Mouse (Mus musculus) embryo, embryonic 9.5 days (tissue): ENCODE measurements at regions not wholly inside any gene's neighbourhood (a gene's known extent, or its start where the extent isn't known, plus 50 kb on each side); places are given as distances from the start of the nearest gene placed in this dataset.
A peak's percentile ranks its signal among the peaks of the same experiment; 100 is the strongest.

Experiments
- DNase-seq: peaks from one replicate; pipeline ENCODE4 v3.0.0-alpha.2; 2017; ENCODE audit errors: extremely low spot score

DNA sequence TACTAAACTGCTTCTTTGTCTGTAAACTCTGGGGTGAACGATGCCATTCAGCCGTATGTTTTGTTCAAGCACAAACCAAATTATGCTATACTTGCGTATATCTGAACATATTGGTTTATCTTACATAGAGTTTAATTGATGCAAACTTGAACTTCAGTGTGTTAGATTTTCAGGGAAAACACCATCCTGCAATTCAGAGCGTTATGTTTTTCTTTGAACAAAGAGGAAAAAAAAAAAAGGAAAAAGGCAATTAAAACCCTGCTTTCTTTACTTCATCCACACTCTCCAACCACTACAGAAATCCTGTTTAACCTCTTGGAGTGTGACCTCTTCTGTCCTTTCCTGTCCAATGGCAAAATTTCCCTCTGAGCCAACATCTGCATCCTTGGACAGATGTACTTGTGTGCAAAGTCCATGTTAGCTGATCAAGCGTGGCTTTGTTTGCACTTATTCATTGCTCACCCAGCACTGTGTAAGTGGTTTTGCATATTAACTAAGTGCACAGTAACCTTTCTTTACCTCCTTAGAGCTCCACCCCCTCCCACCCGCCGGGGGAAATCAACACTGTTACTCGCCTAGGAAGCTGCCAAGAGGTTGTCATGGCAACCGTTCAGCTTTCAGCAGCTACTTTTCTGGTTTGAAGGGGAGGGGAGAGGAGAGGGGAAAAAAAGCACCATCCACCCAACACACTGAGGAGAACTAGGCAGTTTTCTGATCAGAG lies 174.4 kb upstream of the Klf12 start:
- DNase-seq, result peak; percentile 83

GRCm38 (mm10) chr14:100457870-100458726 lies 173.6 kb upstream of the Klf12 start:
- peak; percentile 20 for DNase-seq

GRCm38 (mm10) chr14:100446130-100446529 lies 161.7 kb upstream of the Klf12 start:
- DNase-seq, result no peak

GRCm38 (mm10) chr14:100444848-100445247 lies 160.4 kb upstream of the Klf12 start:
- no peak for DNase-seq

- no peak for DNase-seq
These were observed 159.6 kb upstream of the Klf12 start for GRCm38 (mm10) chr14:100444099-100444498.

- no peak for DNase-seq
These were observed 153.1 kb upstream of the Klf12 start for GRCm38 (mm10) chr14:100437552-100437951.

DNA sequence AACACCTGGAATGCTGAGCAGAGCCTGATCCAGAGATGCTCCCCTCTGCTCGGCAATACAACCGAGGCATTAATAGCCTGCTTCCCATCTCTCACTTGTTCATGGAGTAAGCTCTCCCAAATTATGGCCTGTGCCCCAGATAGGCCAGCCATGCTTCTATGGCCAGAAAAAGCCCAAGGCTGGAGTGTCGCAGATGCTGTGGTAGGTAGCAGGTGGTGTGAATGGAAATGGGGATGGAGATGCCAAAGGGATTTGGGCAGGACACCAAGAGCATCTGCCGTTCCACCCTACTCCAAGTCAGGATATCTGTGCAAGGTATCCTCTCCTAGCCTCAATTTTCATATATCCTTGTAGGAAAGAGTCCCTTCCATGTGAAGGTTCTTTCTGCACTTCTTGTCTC lies 145.2 kb upstream of the Klf12 start:
- DNase-seq, result no peak

DNA sequence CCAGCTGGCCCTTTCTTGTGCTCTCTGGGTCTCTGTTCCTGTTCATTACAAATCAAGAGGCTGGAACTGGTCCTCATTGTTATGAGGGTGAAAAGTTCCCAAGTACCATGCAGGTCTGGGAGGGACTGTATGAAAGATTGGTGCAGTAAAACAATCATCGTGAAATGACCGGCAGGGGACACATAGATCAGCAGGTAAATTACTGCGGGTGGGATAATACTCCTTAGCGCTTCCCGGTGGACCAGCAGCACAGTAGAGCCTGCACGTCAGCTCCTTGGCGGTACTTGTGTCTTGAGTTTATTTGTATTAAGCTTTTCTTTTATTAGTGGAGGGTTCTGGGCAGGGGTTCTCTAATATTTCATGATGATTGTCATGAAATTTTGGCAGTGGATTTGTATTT lies 141.9 kb upstream of the Klf12 start:
- no peak for DNase-seq

DNA sequence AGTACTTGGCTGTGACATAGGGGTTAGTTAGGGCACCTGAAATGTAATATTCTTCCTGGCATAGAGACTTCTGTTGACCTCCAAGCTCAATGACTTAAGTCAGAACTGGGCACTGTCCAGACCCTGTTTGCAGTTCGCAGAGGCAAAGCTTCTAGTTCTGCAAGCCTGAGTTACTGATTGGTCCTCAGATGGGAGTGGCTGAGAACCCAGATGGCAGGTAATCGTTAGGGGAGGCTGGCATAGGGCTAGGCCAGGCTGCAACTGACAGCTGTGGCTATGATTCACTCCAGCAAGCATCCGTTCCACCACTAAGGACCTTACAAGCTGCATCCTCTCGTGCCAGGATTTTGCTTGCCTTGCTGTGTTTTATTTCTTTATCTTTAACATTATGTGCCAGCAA lies 139.3 kb upstream of the Klf12 start:
- DNase-seq, result no peak

GRCm38 (mm10) chr14:100421666-100422065 lies 137.2 kb upstream of the Klf12 start:
- DNase-seq, result no peak

DNA sequence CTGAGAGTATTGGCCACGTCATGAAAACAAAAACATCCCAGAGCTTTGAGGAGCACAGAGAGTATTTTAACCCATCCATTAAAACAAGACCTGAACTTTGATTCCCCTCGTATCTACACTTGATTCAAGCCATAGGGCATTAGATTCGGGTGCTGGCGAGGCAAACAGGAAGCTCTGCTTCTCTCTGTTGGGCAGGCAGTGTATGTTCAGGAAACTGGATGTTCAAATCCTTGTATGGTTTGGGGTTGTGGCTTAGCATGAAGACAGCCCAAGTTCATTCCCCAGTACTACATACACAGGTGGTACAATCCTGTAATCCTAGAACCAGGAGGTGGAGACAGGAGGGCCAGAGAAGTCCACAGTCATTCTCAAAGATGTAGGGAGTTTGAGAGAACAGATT lies 130.6 kb upstream of the Klf12 start:
- no peak for DNase-seq

GRCm38 (mm10) chr14:100412211-100412610 lies 127.7 kb upstream of the Klf12 start:
- DNase-seq, result no peak

- no peak for DNase-seq
These were observed 112.7 kb upstream of the Klf12 start for GRCm38 (mm10) chr14:100397191-100397590.

GRCm38 (mm10) chr14:100375218-100375983 lies 90.9 kb upstream of the Klf12 start:
- peak; percentile 19 for DNase-seq

DNA sequence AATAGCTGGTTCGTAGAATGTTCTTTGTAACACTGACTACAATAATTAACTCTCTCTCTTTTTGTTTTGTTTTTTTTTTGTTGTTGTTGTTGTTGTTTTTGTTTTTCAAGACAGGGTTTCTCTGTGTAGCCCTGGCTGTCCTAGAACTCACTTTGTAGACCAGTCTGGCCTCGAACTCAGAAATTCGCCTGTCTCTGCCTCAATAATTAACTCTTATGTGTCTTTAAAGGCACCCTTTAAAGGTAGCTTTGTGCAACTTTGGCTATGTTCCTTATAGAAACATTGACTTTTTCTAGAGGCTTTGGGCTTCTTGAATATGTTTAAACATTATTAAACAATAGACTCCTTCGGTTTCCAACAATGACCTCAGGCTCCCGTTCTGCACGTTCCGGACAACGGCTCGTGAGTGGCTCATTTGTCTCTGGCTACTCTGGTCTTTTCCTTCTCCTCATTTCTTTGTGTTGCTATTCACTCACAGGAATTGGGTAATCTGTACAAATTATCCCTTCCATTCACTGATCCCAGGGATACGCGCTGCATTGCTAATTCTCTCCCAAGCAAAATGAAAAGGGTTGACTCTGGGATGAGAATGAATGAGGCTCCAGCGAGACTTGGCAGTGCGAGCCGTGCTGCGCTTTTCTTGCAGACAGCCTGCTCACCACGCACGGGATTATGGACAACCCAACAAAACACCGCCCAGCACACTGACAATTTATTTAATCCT lies 90.2 kb upstream of the Klf12 start:
- DNase-seq, result peak; percentile 41

GRCm38 (mm10) chr14:100366234-100366864 lies 81.9 kb upstream of the Klf12 start:
- DNase-seq, result no peak

- no peak for DNase-seq
These were observed 78.3 kb upstream of the Klf12 start for GRCm38 (mm10) chr14:100362786-100363185.

DNA sequence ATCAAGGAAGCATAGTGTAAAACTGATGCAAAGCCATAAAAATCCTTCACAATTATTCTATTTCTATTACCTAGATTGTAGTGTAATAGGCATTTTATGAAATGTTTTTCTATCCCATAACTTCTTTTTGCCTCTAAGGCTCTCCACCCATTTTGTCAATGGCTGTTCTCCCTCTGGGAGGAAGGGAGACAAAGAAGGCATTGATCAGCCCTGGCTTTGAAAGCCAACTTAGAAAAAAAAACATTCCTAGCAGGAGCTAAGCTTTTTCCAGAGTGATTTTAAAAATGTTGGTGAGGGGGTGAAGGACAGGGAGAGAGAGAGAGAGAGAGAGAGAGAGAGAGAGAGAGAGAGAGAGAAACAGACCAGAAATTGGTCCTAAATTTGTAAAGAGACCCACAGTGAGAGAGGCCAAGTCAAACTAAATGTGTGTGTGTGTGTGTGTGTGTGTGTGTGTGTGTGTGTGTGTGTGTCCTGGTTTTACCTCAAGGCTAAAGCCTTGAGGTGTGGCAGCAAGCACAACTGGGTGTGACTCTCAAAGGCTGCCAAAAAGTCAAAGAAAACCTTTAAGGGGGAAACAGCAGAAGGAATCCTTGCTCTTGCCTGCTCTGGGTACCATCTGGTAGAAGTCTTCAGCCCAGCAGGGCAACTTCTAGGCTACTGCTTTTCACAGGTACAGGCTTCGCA lies 77.0 kb upstream of the Klf12 start:
- no peak for DNase-seq

DNA sequence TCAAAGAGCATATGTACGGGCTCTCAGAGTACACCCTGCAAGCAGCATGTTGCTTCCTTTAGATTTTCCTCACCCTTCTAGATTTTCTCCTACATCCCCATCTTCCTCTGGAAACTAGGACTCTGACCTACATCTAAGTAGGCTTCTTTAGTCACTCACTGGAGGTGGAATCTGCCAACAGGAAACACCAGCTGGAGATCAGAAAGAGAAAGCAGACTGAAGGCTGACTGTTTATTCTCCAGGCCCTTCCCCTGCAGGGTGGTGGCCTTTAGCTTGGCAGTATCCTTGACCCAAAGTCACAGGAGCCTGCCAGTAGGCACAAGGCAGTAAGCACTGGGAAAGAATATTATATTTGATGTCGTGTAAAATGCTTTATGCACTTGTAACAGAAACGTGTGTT lies 75.4 kb upstream of the Klf12 start:
- DNase-seq, result no peak

DNA sequence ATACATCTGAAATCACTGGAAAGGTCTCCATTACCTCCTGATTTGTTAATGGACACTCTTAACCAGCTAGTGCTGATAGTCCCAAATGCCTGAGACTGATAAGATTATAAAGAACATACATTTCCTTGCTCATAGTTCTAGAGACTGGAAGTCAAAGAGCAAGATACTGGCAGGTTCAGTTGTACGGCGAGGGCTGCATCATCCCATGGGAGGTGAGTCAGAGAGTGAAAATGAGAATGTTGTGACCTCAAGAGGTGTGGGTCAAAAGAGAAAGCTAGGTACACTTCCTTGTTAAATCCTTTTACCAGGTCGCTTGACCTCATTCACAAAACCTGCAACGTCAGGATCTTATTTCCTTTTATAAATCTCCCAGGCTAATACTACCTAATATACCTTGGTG lies 72.7 kb upstream of the Klf12 start:
- DNase-seq, result no peak

- peak; percentile 40 for DNase-seq
These were observed 69.0 kb upstream of the Klf12 start for GRCm38 (mm10) chr14:100353508-100353907.
